Mouse (Mus musculus): ENCODE results near the gene Tiam2.

DNA sequence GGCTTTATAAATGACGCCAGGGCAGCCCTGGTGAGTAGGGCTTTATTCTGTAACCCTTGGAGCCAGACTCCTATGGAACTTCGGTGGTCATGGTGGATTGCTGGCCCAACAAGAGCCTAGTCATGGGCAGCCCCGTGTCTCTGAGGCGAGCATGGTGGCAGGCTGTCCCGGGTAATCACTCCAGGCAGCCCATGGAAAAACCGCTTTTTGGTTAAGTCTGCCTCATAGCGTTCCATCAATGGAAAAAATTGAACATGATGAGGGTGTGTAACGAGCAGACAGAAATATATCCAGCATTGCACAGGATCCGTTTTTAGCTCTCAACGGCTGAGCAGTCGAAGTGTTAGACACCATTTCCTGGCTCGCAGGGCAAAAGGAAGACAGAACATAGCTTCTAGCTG lies 70.5 kb downstream of the Tiam2 start:
- TF ChIP-seq POLR2A (IDR thresholded peaks at IDR 0.05; ENCODE audit: insufficient read depth, low read length) (no peak), CTCF (IDR thresholded peaks at IDR 0.05; ENCODE audit: low read depth, low read length) (no peak)
